Mouse (Mus musculus) heart, adult 18-20 months (tissue): ENCODE measurements at regions not wholly inside any gene's neighbourhood (a gene's known extent, or its start where the extent isn't known, plus 50 kb on each side); places are given as distances from the start of the nearest gene placed in this dataset.

Experiments
- DNase-seq, 2 experiments: peaks; one replicate each; pipeline ENCODE4 v3.0.0; 2021 to 2022; ENCODE audit warnings: mixed read lengths in 1 of 2

- DNase-seq, result peak; percentile 5 to 11
Observed at GRCm38 (mm10) chr6:8831204-8831603, 52.9 kb upstream of the Ica1 start.

- no peak for DNase-seq
Observed at GRCm38 (mm10) chr6:8832924-8833323, 54.6 kb upstream of the Ica1 start.

- DNase-seq, result no peak
Observed at GRCm38 (mm10) chr6:8853657-8854056, 75.4 kb upstream of the Ica1 start.

- DNase-seq, result no peak
Observed at GRCm38 (mm10) chr6:8860581-8860980, 82.3 kb upstream of the Ica1 start.

- DNase-seq, result no peak
Observed at GRCm38 (mm10) chr6:8863843-8864620, 84.2 kb upstream of the Nxph1 start.

- no peak for DNase-seq
Observed at GRCm38 (mm10) chr6:8877373-8878070, 70.7 kb upstream of the Nxph1 start.

GRCm38 (mm10) chr6:8893665-8894064, 54.6 kb upstream of the Nxph1 start:
- DNase-seq, result no peak

- DNase-seq, result no peak
Observed at GRCm38 (mm10) chr6:8896097-8896496, 52.1 kb upstream of the Nxph1 start.

- no peak for DNase-seq
Observed at GRCm38 (mm10) chr6:8896822-8897221, 51.4 kb upstream of the Nxph1 start.

GRCm38 (mm10) chr6:8897334-8897733, 50.9 kb upstream of the Nxph1 start:
- no peak for DNase-seq

GRCm38 (mm10) chr6:8898268-8898667, 50.0 kb upstream of the Nxph1 start:
- DNase-seq, result no peak
